Mouse (Mus musculus) lung, postnatal 0 days (tissue): ENCODE measurements around the gene Fstl1.

Experiments used
- CTCF ChIP-seq: IDR thresholded peaks from 2 replicates; pipeline ENCODE4 v1.5.1; 2016; ENCODE audit warnings: antibody characterized with exemption, mild to moderate bottlenecking
- EP300 ChIP-seq: IDR thresholded peaks from 2 replicates; pipeline ENCODE4 v1.6.1; 2016; ENCODE audit warnings: antibody characterized with exemption, mild to moderate bottlenecking, control low read depth

DNA sequence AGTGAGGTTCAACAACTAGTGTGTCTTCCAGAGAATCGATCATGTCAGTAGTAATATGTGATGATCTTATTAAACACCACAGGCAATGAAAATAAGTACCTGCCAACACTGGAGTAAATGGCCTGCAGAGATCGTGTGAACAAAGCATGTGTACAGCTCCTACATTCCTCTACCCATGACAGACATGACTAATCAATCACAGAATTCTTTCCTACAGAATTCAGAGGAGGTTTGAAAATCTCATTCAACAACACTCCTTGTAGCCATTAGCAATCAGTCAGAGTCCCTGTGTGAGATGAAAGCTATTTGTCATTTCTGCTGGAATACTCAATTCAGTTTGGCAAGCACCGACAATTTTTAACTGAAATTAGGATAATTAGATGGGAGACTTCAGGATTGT, 7.9 kb downstream of the Fstl1 start:
- TF ChIP-seq CTCF (no peak), EP300 (no peak)
